Mouse (Mus musculus) olfactory bulb, adult 2 months (tissue): Measurements from ENCODE around the gene Fgf8.

ENCODE experiments used
- CTCF ChIP-seq: fragments of 200-500 bp; IDR thresholded peaks from 2 replicates; pipeline ENCODE4 v1.5.1; 2012; ENCODE audit warnings: low read depth, mild to moderate bottlenecking, low read length, moderate library complexity; ENCODE audit not compliant: insufficient read depth
- POLR2A ChIP-seq: fragments of 200-500 bp; IDR thresholded peaks from 2 replicates; pipeline ENCODE4 v1.6.1; 2012; ENCODE audit warnings: mild to moderate bottlenecking, low read depth, low read length, moderate library complexity; ENCODE audit not compliant: insufficient read depth

GRCm38 (mm10) chr19:45785470-45785869, 42.8 kb upstream of the Fgf8 start:
- no peak for TF ChIP-seq CTCF
- no peak for TF ChIP-seq POLR2A
